ENCODE assay signal across 19 mouse cellular contexts in the genomic region with DNA sequence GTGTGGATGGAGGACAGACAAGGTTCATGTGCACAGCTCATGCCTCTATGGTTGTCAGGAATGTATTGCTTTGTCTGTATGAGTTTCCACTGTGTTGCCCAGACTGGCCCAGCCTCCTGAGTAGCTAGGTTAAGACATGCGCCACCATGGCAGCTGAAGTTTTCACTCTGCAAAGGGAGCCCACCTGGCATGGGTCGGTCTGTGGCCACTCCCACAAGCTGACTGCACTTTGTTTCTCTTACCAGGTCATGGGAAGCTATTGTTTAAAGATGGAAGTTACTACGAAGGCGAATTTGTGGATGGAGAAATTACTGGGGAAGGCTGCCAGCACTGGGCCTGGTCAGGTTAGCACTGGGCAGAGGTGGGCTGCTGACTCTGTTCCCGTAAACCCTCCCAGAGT. TPM values are rescaled to one million over a fixed set of nuclear protein-coding genes. Genes with fewer than 3 reads are reported as not detected.
DNase-seq lines count a peak whose midpoint lies in the region; TF ChIP-seq lines count a peak whose summit lies in the region.
"Had no signal": no experiment of that assay in that cellular context is flagged by ENCODE, and none has a peak within 500 bp of the region (broad histone marks: within the 10 kb centered on the region; RNA-seq: fewer than 3 reads in every experiment).

No protein-coding gene starts in this region.

- H3K27ac ChIP-seq in CH12.LX (ENCODE audit: insufficient read depth, low read depth), result peak overlapping the region; percentile 25; the same call in 1 of the 2 replicates
- H3K27ac ChIP-seq: embryonic facial prominence, embryonic 10.5 days; embryonic facial prominence, embryonic 12.5 days; forebrain, embryonic 13.5 days; forebrain, embryonic 15.5 days had no signal

- H3K79me2 ChIP-seq in CH12.LX (replicated peaks; ENCODE audit: control insufficient read depth, extremely low read depth, insufficient read depth, poor library complexity, severe bottlenecking), result peaks cover 18% of the 10 kb centered on the region

- H3K9ac ChIP-seq in CH12.LX (ENCODE audit: insufficient read depth, low read depth), result no peak overlapping the region
- H3K9ac ChIP-seq: embryonic facial prominence, embryonic 12.5 days; forebrain, embryonic 13.5 days; forebrain, embryonic 15.5 days; forebrain, postnatal 0 days had no signal

- peaks cover 32 to 65% of the 10 kb centered on the region in 2 experiments for H3K4me1 ChIP-seq in CH12.LX (ENCODE audit: control insufficient read depth in 1 of 2, insufficient read depth in 2 of 2)

- DNase-seq in cerebellum, adult 9-10 months, result peak; percentile 52
- no peak for DNase-seq in cerebellum, postnatal 14 days
- peak; percentile 91 for DNase-seq in heart, adult 11 months
- no peak for DNase-seq in heart, adult 18-20 months
- DNase-seq in CH12.LX (ENCODE audit: extremely low read depth), result no peak
- DNase-seq in gastrocnemius, adult 8-10 months (ENCODE audit: low spot score in 2 of 2), result no peak
- DNase-seq: adrenal gland, adult 8-10 months; adrenal gland, postnatal 14 days; adrenal gland, postnatal 36 days; cerebellum, adult 8-10 months; cerebellum, postnatal 25 days; forebrain, postnatal 0 days had no signal

- TF ChIP-seq EP300 in CH12.LX (IDR thresholded peaks at IDR 0.05; ENCODE audit: low read length), result no peak

- TF ChIP-seq RAD21 in CH12.LX (IDR thresholded peaks at IDR 0.05; ENCODE audit: low read depth, low read length), result no peak

- no peak overlapping the region for H3K4me3 ChIP-seq in CH12.LX (replicated peaks in 1 of 3; ENCODE audit: low read depth in 2 of 3, low read length in 2 of 3, poor library complexity in 1 of 3)
- H3K4me3 ChIP-seq: embryonic facial prominence, embryonic 10.5 days; embryonic facial prominence, embryonic 12.5 days; forebrain, embryonic 13.5 days; forebrain, embryonic 15.5 days had no signal

- TF ChIP-seq CTCF in CH12.LX (conservative IDR thresholded peaks at IDR 0.05 in 1 of 2, IDR thresholded peaks at IDR 0.05 in 1 of 2; ENCODE audit: low read depth in 2 of 2, low read length in 2 of 2), result no peak

- H3K27me3 ChIP-seq in CH12.LX (replicated peaks), result no peaks in the 10 kb centered on the region
- H3K27me3 ChIP-seq: embryonic facial prominence, embryonic 12.5 days; forebrain, embryonic 13.5 days; forebrain, embryonic 15.5 days; Patski had no signal

- H3K4me2 ChIP-seq in CH12.LX (ENCODE audit: insufficient read depth, low read depth, poor library complexity, severe bottlenecking), result no peak overlapping the region
- H3K4me2 ChIP-seq: embryonic facial prominence, embryonic 12.5 days; forebrain, embryonic 13.5 days; forebrain, embryonic 15.5 days had no signal

- in situ Hi-C loops in CH12.LX (cut with MboI; ENCODE audit: low pct_ligation_motif_present, low pct_unique_long_range_greater_than_20kb, low sequenced_read_pairs), result no loop called here

- peaks cover 9 to 33% of the 10 kb centered on the region in 2 experiments for H3K36me3 ChIP-seq in CH12.LX (replicated peaks in 1 of 2; ENCODE audit: control insufficient read depth in 1 of 2, insufficient read depth in 1 of 2, low read length in 1 of 2)

- dilution Hi-C loops in CH12.LX (cut with MboI; ENCODE audit: extremely low pct_ligation_motif_present, extremely low pct_unique_long_range_greater_than_20kb, low sequenced_read_pairs), result no loop called here

- no peak for TF ChIP-seq POLR2A in CH12.LX (IDR thresholded peaks at IDR 0.05; ENCODE audit: low read depth, low read length)

- no peaks in the 10 kb centered on the region for H3K9me3 ChIP-seq in CH12.LX (replicated peaks; ENCODE audit: low read length)
- H3K9me3 ChIP-seq: embryonic facial prominence, embryonic 10.5 days; embryonic facial prominence, embryonic 12.5 days; forebrain, embryonic 13.5 days; forebrain, embryonic 15.5 days; G1E had no signal

TF ChIP-seq in CH12.LX, 34 proteins besides CTCF, POLR2A, EP300 and RAD21:
- TF ChIP-seq GABPA (IDR thresholded peaks at IDR 0.05; ENCODE audit: insufficient replicate concordance, low read depth, low read length), result no peak
- no peak for TF ChIP-seq JUND (conservative IDR thresholded peaks at IDR 0.05; ENCODE audit: low read depth, low read length)
- no peak for TF ChIP-seq ZC3H11A (IDR thresholded peaks at IDR 0.05; ENCODE audit: low read depth, low read length)
- no peak for TF ChIP-seq ZKSCAN1 (IDR thresholded peaks at IDR 0.05; ENCODE audit: borderline replicate concordance, low read depth, low read length)
- TF ChIP-seq UBTF (IDR thresholded peaks at IDR 0.05; ENCODE audit: low read depth, low read length), result no peak
- TF ChIP-seq TCF12 (IDR thresholded peaks at IDR 0.05; ENCODE audit: low read depth, low read length), result no peak
- no peak for TF ChIP-seq PAX5 (IDR thresholded peaks at IDR 0.05; ENCODE audit: low read length)
- no peak for TF ChIP-seq ZMIZ1 (IDR thresholded peaks at IDR 0.05; ENCODE audit: low read depth, low read length)
- no peak for TF ChIP-seq KAT2A (IDR thresholded peaks at IDR 0.05; ENCODE audit: insufficient replicate concordance, low read length)
- no peak for TF ChIP-seq MXI1 (IDR thresholded peaks at IDR 0.05; ENCODE audit: low read depth, low read length)
- TF ChIP-seq E2F4 (IDR thresholded peaks at IDR 0.05; ENCODE audit: insufficient replicate concordance, low read depth, low read length), result no peak
- TF ChIP-seq USF2 (conservative IDR thresholded peaks at IDR 0.05; ENCODE audit: low read depth, low read length), result no peak
- no peak for TF ChIP-seq POLR2AphosphoS2 (IDR thresholded peaks at IDR 0.05; ENCODE audit: low read depth, low read length)
- TF ChIP-seq RCOR1 (conservative IDR thresholded peaks at IDR 0.05; ENCODE audit: low read depth, low read length), result no peak
- no peak for TF ChIP-seq SMC3 (IDR thresholded peaks at IDR 0.05; ENCODE audit: low read depth, low read length)
- no peak for TF ChIP-seq ETS1 (conservative IDR thresholded peaks at IDR 0.05; ENCODE audit: low read depth, low read length)
- no peak for TF ChIP-seq JUN (IDR thresholded peaks at IDR 0.05; ENCODE audit: insufficient read depth, low read depth, low read length)
- no peak for TF ChIP-seq ZNF384 (IDR thresholded peaks at IDR 0.05; ENCODE audit: low read depth, low read length)
- TF ChIP-seq MAZ (IDR thresholded peaks at IDR 0.05; ENCODE audit: low read depth, low read length), result no peak
- no peak for TF ChIP-seq MAFK (IDR thresholded peaks at IDR 0.05; ENCODE audit: insufficient replicate concordance, low read length)

RNA-seq across cellular contexts. Expression of a gene that starts 2.9 kb away (rescaled TPM):
- 1 to 10 TPM; 1.0 to 2.3 TPM for total RNA-seq in heart, adult 18-20 months (2021)
- 7.1 and 8.7 TPM in 2 replicates for total RNA-seq in CH12.LX (2012; rRNA removed)
- 4.0 and 4.2 TPM in 2 replicates for total RNA-seq in CH12.LX (2014; rRNA removed)
- 3.8 and 6.3 TPM in 2 replicates for polyA plus RNA-seq in CH12.LX (2012; ENCODE audit: insufficient read length, low read depth)
- 1 to 10 TPM; 1.2 to 2.1 (median 1.4) TPM for total RNA-seq in gastrocnemius, adult 8-10 months (2022)

RNA-seq across cellular contexts. Expression of a gene that starts 3.1 kb away (rescaled TPM):
- total RNA-seq in heart, adult 18-20 months (2021), result 10 to 100 TPM; 72.0 to 75.8 TPM
- total RNA-seq in CH12.LX (2012; rRNA removed), result 126 and 138 TPM in 2 replicates
- total RNA-seq in CH12.LX (2014; rRNA removed), result 221 and 232 TPM in 2 replicates
- 123 and 135 TPM in 2 replicates for polyA plus RNA-seq in CH12.LX (2012; ENCODE audit: insufficient read length, low read depth)
- 10 to 100 TPM; 52.2 to 64.6 (median 59.8) TPM for total RNA-seq in gastrocnemius, adult 8-10 months (2022)

RNA-seq across cellular contexts. Expression of a gene that starts 22.4 kb away (rescaled TPM):
- 10 to 100 TPM; 20.7 to 22.0 TPM for total RNA-seq in heart, adult 18-20 months (2021)
- total RNA-seq in CH12.LX (2012; rRNA removed) (15.7 and 21.9 TPM in 2 replicates), CH12.LX (2014; rRNA removed) (9.2 and 10.2 TPM in 2 replicates)
- polyA plus RNA-seq in CH12.LX (2012; ENCODE audit: insufficient read length, low read depth), result 14.2 and 15.6 TPM in 2 replicates
- 10 to 100 TPM; 10.4 to 12.4 (median 11.4) TPM for total RNA-seq in gastrocnemius, adult 8-10 months (2022)

RNA-seq across cellular contexts. Expression of a gene that starts 32.7 kb away (rescaled TPM):
- total RNA-seq in heart, adult 18-20 months (2021), result under 1 TPM in 1 of 2 experiments, not detected in 1; 0.28 TPM
- total RNA-seq in CH12.LX (2012; rRNA removed) (0.38 and 0.47 TPM in 2 replicates), CH12.LX (2014; rRNA removed) (0.04 and 0.09 TPM in 2 replicates)
- 0.16 and 0.17 TPM in 2 replicates for polyA plus RNA-seq in CH12.LX (2012; ENCODE audit: insufficient read length, low read depth)
- total RNA-seq in gastrocnemius, adult 8-10 months (2022), result under 1 TPM in 3 of 4 experiments, not detected in 1; 0.13 to 0.73 (median 0.15) TPM
- polyA plus RNA-seq: activated CD4-positive, CD25-positive, alpha-beta regulatory T cell, adult 4 months had no signal

Comparison
In these comparisons a context has a peak if more than half of its experiments do, and no peak if none do; other contexts are left out.
1. DNase-seq: peak in cerebellum, adult 9-10 months (single experiment) and heart, adult 11 months (single experiment); none in cerebellum, postnatal 14 days (0 of 2), heart, adult 18-20 months (0 of 2), CH12.LX (single experiment) and gastrocnemius, adult 8-10 months (0 of 2).